Mouse (Mus musculus) ES-Bruce4 (cell line): ENCODE data around the gene Myo3b. TPM values are rescaled to one million over a fixed set of nuclear protein-coding genes. Genes with fewer than 3 reads are reported as not detected.

Source experiments
- H3K27ac ChIP-seq: 2 replicates; pipeline ENCODE4 v1.5.1; 2012; ENCODE audit warnings: low read length, inconsistent platforms; ENCODE audit not compliant: insufficient read depth
- H3K27me3 ChIP-seq: 2 replicates; pipeline ENCODE4 v1.6.1; 2012; ENCODE audit warnings: mild to moderate bottlenecking, low read length, inconsistent platforms; ENCODE audit not compliant: control insufficient read depth, poor library complexity, insufficient read depth, severe bottlenecking
- H3K36me3 ChIP-seq: 2 replicates; pipeline ENCODE4 v1.6.1; 2012; ENCODE audit warnings: inconsistent platforms, mild to moderate bottlenecking, low read length, moderate library complexity; ENCODE audit not compliant: control insufficient read depth, poor library complexity, insufficient read depth, severe bottlenecking
- H3K4me1 ChIP-seq: one replicate; pipeline ENCODE4 v1.8.1; 2011; ENCODE audit warnings: low read length; ENCODE audit not compliant: control insufficient read depth, insufficient read depth
- H3K4me3 ChIP-seq: 2 replicates; pipeline ENCODE4 v1.5.1; 2011; ENCODE audit warnings: low read depth, mild to moderate bottlenecking, low read length
- H3K9ac ChIP-seq: 2 replicates; pipeline ENCODE4 v1.6.1; 2012; ENCODE audit warnings: low read depth, mild to moderate bottlenecking, inconsistent platforms; ENCODE audit not compliant: poor library complexity, severe bottlenecking
- H3K9me3 ChIP-seq: replicated peaks from 2 replicates; pipeline ENCODE4 v1.6.1; 2012; ENCODE audit warnings: mild to moderate bottlenecking, low read length, inconsistent platforms; ENCODE audit not compliant: control insufficient read depth, poor library complexity, insufficient read depth, severe bottlenecking
- CTCF ChIP-seq: IDR thresholded peaks from one replicate; pipeline ENCODE4 v1.8.1; 2011; ENCODE audit warnings: low read depth, low read length
- EP300 ChIP-seq: IDR thresholded peaks from 2 replicates; pipeline ENCODE4 v1.6.1; 2011; ENCODE audit warnings: low read depth, low read length; ENCODE audit not compliant: insufficient read depth
- POLR2A ChIP-seq: IDR thresholded peaks from one replicate; pipeline ENCODE4 v1.8.1; 2011; ENCODE audit warnings: low read length; ENCODE audit not compliant: insufficient read depth
- polyA plus RNA-seq: library from polyadenylated mRNA; stranded (reverse); fragments of >200 nt; gene quantifications from 2 replicates; pipeline ENCODE4 v1.2.4, GENCODE M21; 2011; ENCODE audit warnings: low read depth; ENCODE audit not compliant: missing spikeins, insufficient read depth, insufficient read length

Myo3b gene
- polyA plus RNA-seq, 1 experiment: not detected

- H3K9me3 ChIP-seq: no peaks in the 10 kb centered on the region
- TF ChIP-seq EP300 (no peak), CTCF (no peak), POLR2A (no peak)
- peaks cover 2% of the 10 kb centered on the region for H3K4me1 ChIP-seq
- no peak overlapping the region for H3K27ac ChIP-seq
- no peaks in the 10 kb centered on the region for H3K36me3 ChIP-seq
- no peak overlapping the region for H3K9ac ChIP-seq
- H3K4me3 ChIP-seq: no peak overlapping the region
- no peaks in the 10 kb centered on the region for H3K27me3 ChIP-seq
Measured at GRCm38 (mm10) chr2:70261703-70262564, 223.0 kb downstream of the Myo3b start.

- no peak for TF ChIP-seq CTCF
- TF ChIP-seq POLR2A: no peak
- no peak for TF ChIP-seq EP300
- Histone ChIP-seq H3K27ac (no peak overlapping the region), H3K9me3 (no peaks in the 10 kb centered on the region), H3K27me3 (no peaks in the 10 kb centered on the region), H3K4me1 (peaks cover 2% of the 10 kb centered on the region), H3K4me3 (no peak overlapping the region), H3K36me3 (no peaks in the 10 kb centered on the region), H3K9ac (no peak overlapping the region)
Measured at GRCm38 (mm10) chr2:70262565-70263082, 223.7 kb downstream of the Myo3b start.

GRCm38 (mm10) chr2:70278425-70279277 is 239.7 kb downstream of the Myo3b start:
- no peaks in the 10 kb centered on the region for H3K27me3 ChIP-seq
- H3K9ac ChIP-seq: no peak overlapping the region
- TF ChIP-seq EP300 (peak; percentile 97), CTCF (peak; percentile 27), POLR2A (no peak)
- H3K27ac ChIP-seq: peak overlapping the region; percentile 18
- no peaks in the 10 kb centered on the region for H3K9me3 ChIP-seq
- peaks cover 6% of the 10 kb centered on the region for H3K4me1 ChIP-seq
- H3K36me3 ChIP-seq: no peaks in the 10 kb centered on the region
- H3K4me3 ChIP-seq: no peak overlapping the region

GRCm38 (mm10) chr2:70284109-70284508 is 245.2 kb downstream of the Myo3b start:
- H3K4me1 ChIP-seq: peaks cover 6% of the 10 kb centered on the region
- H3K4me3 ChIP-seq: no peak overlapping the region
- no peaks in the 10 kb centered on the region for H3K27me3 ChIP-seq
- no peaks in the 10 kb centered on the region for H3K36me3 ChIP-seq
- H3K27ac ChIP-seq: no peak overlapping the region
- peak; percentile 94 for TF ChIP-seq EP300
- no peak for TF ChIP-seq CTCF
- no peak for TF ChIP-seq POLR2A
- H3K9ac ChIP-seq: no peak overlapping the region
- no peaks in the 10 kb centered on the region for H3K9me3 ChIP-seq

GRCm38 (mm10) chr2:70291063-70291462 is 252.1 kb downstream of the Myo3b start:
- Histone ChIP-seq H3K36me3 (no peaks in the 10 kb centered on the region), H3K27me3 (no peaks in the 10 kb centered on the region), H3K9ac (no peak overlapping the region), H3K9me3 (no peaks in the 10 kb centered on the region), H3K27ac (no peak overlapping the region), H3K4me1 (no peaks in the 10 kb centered on the region), H3K4me3 (no peak overlapping the region)
- TF ChIP-seq POLR2A (no peak), CTCF (no peak), EP300 (no peak)

- H3K4me1 ChIP-seq: no peaks in the 10 kb centered on the region
- no peak overlapping the region for H3K27ac ChIP-seq
- H3K9me3 ChIP-seq: no peaks in the 10 kb centered on the region
- H3K36me3 ChIP-seq: no peaks in the 10 kb centered on the region
- H3K4me3 ChIP-seq: no peak overlapping the region
- no peak for TF ChIP-seq CTCF
- TF ChIP-seq EP300: no peak
- no peak for TF ChIP-seq POLR2A
- no peak overlapping the region for H3K9ac ChIP-seq
- no peaks in the 10 kb centered on the region for H3K27me3 ChIP-seq
Measured at GRCm38 (mm10) chr2:70292776-70293175, 253.8 kb downstream of the Myo3b start.
